Mouse (Mus musculus): ENCODE measurements around the gene Usp28.
"Not testable (repeated sequence)": the region's sequence is repeated elsewhere in the genome, so short reads cannot be mapped to it uniquely, and the experiment has no call there.

Gene Usp28

GRCm38 (mm10) chr9:48984845-48985707 lies at the start of gene Usp28:
TSS of gene Usp28 (plus strand) at chr9:48985375.
- peak; percentile 98 for DNase-seq (ENCODE audit: low spot score)

DNA sequence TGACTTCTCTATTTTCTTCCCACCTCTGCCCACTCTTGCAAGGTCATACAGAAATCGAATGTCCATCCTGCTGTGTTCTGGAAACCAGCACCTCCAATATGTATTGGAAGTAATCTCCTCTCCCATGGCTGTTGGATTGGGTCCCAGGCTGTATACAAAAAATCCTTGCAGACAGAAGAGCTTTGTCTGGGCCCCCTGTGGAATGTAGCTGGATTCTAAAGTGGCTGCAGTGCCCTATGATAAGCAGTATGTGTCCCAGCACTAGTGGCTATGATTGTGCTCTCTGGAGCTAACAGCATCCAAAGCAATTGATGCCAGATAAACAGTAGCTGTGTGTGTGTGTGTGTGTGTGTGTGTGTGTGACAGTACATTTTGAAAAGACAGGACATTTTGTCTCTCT lies 42.8 kb upstream of the Usp28 start:
- no peak for DNase-seq (ENCODE audit: low spot score)

- no peak for DNase-seq (ENCODE audit: low spot score)
Measured at GRCm38 (mm10) chr9:48947565-48947964, 37.6 kb upstream of the Usp28 start.

- no peak for DNase-seq (ENCODE audit: low spot score)
Measured at GRCm38 (mm10) chr9:48961314-48961713, 23.9 kb upstream of the Usp28 start.

- no peak for DNase-seq (ENCODE audit: low spot score)
Measured at GRCm38 (mm10) chr9:48962131-48962530, 23.0 kb upstream of the Usp28 start.

DNA sequence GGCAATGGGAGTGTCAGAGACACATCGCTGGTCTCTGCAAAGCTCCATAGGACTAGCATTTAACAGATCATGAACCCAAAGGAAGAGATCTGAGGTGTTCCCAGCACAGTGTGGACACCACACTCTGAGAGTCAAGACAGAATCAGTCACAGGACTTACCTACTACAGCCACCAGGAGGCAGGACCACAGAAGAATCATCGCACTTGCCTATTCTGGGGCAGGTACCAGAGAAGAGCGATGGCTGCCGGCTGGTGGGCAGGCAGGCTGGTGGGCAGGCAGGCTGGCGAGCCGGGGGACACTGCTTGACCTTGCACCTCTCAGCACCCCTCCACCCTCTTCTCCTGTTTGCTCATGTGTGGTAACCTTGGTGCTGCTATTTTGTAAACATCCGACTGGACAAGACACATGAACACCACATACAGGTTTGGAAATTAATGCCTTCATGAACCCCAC lies 20.6 kb upstream of the Usp28 start, which contains the start of gene Htr3b:
Gene Htr3b, minus strand, starts transcription at position 404 of the 454 bp plus-strand sequence.
- DNase-seq (ENCODE audit: low spot score) = no peak

DNA sequence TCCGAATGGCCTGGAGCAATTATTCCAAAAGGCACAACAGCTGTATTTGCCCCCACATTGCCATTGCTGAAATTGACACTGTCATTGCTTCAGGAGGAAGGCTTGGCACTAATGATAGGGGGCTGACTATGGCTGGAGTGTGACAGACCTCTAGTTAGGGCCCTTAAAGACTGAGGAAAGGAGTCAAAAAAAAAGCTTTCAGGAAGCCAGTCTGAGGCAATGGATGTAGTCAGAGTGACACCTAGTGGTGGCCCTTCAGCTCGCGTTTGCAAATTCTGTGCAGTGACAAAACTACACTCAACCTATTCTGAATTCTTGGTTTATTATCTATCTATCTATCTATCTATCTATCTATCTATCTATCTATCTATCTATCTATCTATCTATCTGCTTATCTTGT lies 12.7 kb upstream of the Usp28 start:
- no peak for DNase-seq (ENCODE audit: low spot score)

GRCm38 (mm10) chr9:48976661-48977355 lies 8.4 kb upstream of the Usp28 start:
- DNase-seq (ENCODE audit: low spot score) = no peak

DNA sequence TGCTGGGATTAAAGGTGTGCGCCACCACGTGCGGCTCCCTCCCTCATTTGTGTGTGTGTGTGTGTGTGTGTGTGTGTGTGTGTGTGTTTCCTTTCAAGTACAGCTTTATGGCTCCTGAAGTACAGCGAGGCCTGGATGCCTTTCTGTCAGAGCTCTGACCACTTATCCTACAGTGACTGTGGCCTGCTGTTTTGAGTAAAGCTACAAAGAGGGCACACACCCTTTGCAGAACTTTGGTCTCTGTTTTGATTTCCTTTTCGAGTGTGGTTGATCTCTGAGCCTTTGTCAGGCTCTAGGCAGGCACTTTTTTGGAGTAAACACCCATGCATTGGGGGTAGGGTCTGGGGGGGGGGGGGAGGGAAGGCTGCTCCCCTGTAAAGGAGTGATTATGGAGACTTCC lies 4.8 kb upstream of the Usp28 start:
- no peak for DNase-seq (ENCODE audit: low spot score)

- no peak for DNase-seq (ENCODE audit: low spot score)
Measured at GRCm38 (mm10) chr9:48980781-48981180, 4.4 kb upstream of the Usp28 start.

- DNase-seq (ENCODE audit: low spot score) = no peak
Measured at GRCm38 (mm10) chr9:48981827-48982226, 3.3 kb upstream of the Usp28 start.

DNA sequence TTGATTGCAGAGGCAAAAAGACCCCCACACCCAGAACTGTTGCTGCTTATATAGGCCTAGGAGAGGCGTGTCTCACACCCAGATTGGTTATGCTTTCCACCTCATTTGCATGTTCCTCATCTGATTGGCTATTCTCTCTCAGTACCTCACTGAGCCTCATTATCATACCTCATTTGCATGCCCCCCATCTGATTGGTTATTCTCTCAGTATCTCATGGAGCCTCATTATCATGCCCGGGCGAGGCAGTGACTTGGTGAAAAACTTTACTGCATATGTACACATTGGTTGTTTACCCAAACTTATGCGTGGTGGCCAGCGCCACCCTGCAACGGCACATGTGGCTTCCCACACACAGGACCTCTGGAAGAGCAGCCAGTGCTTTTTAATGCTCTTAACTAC lies 1.4 kb upstream of the Usp28 start:
- not testable (repeated sequence) for DNase-seq (ENCODE audit: low spot score)

- no peak for DNase-seq (ENCODE audit: low spot score)
Measured at GRCm38 (mm10) chr9:48984320-48984844, 793 bp upstream of the Usp28 start.

DNA sequence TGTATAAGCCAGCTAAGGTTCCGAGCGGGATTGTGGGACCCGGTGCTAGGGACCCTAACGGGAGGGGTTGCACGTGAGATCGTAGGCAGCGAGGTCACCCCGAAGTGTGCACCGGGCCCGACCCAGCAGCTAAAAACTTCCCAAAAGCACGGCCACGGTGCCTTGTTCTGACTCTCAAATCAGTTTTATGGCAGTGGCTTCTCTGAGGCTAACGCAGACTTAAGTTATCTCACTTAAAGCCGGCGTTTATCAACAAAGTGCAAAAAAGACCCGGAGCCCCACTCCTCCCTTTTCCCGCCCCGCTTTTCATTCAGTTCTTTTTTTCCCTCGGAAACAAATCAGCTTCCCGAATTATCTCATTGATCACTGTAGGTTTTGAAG lies 523 bp downstream of the Usp28 start:
- no peak for DNase-seq (ENCODE audit: low spot score)

GRCm38 (mm10) chr9:48986616-48987141 lies 1.5 kb downstream of the Usp28 start:
- no peak for DNase-seq (ENCODE audit: low spot score)

GRCm38 (mm10) chr9:48987201-48988101 lies 2.3 kb downstream of the Usp28 start:
- DNase-seq (ENCODE audit: low spot score) = no peak

GRCm38 (mm10) chr9:48991671-48992070 lies 6.5 kb downstream of the Usp28 start:
- DNase-seq (ENCODE audit: low spot score) = no peak

- DNase-seq (ENCODE audit: low spot score) = no peak
Measured at GRCm38 (mm10) chr9:48994779-48995178, 9.6 kb downstream of the Usp28 start.

DNA sequence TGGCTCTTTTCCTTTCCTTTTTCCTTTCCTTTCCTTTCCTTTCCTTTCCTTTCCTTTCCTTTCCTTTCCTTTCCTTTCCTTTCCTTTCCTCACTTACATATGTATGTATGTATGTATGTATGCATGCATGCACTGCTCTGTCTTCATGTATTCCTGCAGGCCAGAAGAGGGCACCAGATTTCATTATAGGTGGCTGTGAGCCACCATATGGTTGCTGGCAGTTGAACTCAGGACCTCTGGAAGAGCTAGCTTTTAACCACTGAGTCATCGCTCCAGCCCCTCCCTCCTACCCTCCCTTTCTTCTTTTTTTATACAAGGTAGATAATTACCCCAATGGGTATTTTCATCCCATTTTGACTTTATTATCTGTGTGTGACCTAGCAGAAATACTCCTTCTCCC lies 10.6 kb downstream of the Usp28 start:
- no peak for DNase-seq (ENCODE audit: low spot score)

DNA sequence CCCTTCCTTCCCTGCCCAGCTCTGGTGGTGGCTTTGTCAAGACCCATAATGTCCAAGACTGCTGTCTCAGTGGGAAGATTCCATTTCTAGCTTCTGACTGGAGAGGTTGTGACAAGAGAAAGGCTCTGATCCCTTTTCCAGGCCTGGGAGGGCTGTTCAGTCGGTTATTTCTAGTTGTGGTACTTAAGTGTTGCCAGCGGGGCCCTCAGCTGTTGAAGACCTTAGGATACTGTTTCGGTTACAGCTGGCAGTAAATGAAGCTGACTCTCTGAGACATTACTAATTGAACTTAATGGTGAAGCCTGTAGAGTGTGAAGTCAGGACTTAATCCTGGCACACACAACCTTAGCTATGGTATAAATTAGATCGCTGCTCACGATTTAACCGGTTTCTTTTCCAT lies 14.1 kb downstream of the Usp28 start:
- no peak for DNase-seq (ENCODE audit: low spot score)

DNA sequence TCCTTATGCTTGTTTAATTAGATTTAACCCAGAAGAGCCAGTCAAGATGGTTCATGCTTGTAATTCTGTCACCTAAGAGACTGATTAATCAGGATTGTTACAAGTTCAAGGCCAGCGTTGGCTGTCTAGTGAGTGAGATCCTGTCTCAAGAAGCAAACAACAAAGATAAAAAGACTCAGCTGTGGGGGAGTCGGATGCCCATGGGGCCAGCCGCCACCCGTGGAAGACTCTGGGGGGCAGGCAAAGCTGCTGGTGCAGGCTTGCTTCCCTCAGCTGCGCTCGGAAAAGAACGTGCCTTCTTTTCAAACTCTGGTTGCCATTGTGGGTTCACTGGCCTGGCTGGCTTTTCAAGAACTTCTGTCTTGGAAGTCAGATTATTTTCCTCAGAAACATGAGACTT lies 30.6 kb downstream of the Usp28 start:
- DNase-seq (ENCODE audit: low spot score) = no peak

DNA sequence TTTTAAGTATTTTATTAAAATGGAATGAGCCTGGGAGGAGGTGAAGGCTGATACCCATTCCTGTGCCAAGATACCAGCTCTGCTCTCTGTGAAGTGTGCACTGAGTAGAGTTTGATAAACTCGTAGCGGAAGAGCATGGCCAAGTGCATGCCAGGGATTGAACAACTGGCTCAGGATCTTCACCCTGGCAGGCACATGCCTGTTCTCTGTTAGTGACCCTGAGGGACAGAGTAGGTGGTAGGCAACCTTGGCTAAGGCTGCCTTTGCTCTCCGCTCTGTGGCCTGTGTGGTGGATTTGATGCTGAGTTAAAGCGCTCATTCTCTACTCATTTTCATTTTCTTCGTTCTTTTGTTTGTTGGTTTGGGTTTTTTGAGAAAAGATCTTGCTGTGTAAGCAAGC lies 36.1 kb downstream of the Usp28 start:
- no peak for DNase-seq (ENCODE audit: low spot score)
